Mouse (Mus musculus): ENCODE measurements around the gene Sdc4.

Sdc4 gene

DNA sequence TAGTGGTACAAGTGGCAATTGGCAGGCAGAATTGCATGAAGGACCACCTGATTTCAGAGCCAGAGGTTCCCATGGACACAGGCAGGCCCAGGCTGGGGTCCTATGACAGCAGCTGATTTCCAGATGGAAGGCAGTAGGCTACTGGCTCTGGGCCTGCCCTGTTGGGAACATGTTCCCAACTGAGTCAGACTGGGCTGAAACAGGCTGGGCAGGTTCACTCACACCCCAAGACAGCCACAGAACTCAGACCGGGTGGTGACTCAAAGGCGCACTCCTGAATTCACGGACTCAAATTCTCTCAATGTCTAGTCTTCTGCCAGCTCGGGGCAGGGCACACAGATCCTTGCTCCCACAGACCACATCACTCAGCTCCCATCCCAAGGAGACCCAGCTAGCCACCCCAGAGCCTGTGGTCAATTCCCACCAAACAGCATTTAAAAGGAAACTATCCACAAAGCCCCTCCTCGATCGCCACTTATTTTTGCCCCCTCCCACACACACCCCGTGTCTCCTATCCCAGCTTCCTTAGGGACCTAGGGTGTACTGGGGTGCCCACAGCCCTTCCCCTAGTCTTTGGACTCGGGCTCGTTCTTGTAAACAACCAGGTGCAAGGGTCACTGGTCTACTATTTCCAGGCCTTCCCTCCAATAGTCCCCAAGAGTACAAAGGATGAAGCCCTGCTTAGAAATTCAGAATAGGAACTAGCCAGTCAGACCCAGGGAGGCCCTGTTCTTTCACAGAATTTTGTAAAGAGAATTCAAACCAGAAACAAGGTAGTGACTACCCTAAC is 11.8 kb downstream of the Sdc4 start:
- DNase-seq (ENCODE audit: low spot score): no peak

DNA sequence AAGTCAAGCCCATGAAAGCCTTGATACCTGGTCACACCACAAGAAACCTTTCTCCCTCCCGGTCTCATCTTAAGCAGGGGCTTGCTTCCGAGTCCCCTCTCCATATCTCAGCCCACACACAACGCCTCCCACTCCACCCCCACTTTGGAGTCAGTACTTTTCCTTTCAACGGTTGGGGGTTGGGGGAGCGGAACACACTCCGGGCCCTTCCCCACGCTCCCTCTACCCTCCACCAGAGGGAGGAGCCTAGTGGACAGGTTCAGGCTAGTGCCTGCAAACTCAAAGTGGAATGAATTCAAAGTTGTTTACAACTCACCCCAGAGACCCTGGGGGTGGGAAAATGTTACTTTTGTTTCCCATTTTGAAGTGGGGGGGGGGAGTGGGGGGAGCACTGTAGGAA is 13.0 kb downstream of the Sdc4 start:
- DNase-seq (ENCODE audit: low spot score): no peak

DNA sequence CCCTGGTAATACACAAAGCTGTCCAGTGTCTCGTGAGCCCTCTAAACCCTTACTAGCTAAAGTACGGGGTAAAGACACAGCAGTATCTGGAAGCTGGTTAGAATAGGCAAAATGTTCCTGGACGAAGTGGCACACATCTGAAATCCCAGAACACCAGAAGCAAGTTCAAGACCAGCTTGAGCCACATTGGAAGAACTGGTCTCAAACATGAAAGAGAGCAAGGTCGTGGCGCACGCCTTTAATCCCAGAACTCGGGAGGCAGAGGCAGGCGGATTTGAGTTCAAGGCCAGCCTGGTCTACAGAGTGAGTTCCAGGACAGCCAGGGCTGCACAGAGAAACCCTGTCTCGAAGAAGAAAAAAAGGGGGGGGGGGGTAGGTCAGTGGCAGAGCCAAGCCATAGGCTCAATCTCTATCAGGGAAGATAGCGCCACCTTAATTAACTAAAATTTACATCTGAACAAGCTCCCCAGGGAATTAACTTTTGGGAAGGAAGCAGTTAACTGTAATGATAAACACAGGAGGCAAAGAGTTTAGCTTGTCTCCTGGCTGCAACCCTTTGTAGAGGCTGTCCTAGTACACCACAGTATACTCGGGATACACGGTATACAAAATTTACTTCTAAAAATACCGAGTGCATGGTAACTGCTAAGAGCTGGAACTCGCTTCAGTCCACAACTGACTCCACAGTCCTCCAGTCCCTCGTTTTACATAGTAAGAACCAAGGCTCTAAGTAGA is 13.6 kb downstream of the Sdc4 start:
- no peak for DNase-seq (ENCODE audit: low spot score)

DNA sequence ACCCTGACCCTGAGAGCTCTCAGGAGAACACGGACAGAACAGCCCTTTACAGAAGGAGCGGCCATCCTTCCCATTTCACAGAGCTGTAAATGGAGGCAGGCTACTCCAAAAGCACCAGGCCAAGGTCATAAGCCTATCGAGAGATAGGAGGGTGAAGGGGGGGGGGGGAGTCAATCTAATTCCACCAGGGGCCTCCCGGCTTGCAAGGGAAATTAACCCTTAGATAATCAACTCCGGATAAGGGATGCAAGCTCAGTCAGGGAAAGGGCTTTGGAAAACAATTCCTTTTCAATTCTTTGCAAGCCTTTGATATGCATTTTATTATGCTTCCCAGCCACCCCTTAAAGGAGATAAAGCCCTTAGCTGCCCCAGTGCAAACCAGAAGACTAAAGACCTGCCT is 15.2 kb downstream of the Sdc4 start:
- no peak for DNase-seq (ENCODE audit: low spot score)

DNA sequence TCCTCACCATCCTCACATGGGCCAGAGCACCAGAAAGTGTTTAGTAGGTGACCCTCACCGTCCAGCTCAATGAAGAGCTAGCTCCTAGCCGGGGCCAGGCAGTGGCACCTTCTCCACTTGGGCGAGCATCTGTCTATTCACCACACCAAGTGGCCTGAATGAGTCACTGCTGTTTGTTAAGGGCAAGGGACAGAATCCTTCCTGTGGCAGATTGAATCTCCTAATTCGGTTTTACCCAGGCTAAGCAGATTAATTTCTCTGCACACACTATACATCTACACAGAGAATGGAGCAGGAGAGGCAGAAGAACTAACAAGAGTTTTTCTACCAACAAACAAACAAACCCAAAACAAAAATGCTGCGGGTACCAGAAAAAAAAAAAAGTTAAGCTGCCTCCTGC is 16.7 kb downstream of the Sdc4 start:
- peak; percentile 65 for DNase-seq (ENCODE audit: low spot score)

DNA sequence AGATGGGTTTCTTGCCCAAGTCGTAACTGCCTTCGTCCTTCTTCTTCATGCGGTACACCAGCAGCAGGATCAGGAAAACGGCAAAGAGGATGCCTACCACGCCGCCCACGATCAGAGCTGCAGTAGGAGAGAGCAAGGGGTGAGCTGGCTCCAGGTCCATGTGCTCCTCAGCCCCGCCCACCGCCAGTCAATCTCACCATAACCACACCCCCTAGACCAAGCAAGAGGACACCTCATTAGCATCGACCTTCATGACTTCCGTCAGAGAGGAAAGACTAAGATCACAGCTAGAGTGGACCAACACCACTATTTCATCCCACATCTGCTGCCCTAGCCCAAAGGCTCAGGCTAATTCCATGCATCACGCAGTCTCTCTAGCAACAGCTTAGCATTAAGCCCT is 17.6 kb downstream of the Sdc4 start:
- DNase-seq (ENCODE audit: low spot score): peak; percentile 73

DNA sequence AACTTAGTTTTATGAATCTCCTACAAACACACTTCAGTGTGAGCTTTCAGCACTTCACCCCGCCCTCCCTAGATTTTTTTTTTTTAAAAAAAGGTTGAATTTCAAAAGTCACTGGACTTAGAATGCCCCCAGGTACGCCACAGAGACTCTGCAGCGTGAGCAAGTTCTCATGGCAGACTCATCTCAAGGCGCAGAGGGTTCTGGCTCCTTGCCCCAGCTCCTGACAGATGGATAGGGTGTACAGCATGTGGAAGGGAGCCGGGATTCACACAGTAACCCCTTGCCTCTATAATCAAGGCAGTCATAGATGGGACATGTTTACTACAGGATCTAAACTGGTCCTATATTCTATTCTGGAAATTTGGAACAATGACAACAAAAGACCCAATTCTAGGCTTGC is 18.3 kb downstream of the Sdc4 start:
- DNase-seq (ENCODE audit: low spot score): no peak

DNA sequence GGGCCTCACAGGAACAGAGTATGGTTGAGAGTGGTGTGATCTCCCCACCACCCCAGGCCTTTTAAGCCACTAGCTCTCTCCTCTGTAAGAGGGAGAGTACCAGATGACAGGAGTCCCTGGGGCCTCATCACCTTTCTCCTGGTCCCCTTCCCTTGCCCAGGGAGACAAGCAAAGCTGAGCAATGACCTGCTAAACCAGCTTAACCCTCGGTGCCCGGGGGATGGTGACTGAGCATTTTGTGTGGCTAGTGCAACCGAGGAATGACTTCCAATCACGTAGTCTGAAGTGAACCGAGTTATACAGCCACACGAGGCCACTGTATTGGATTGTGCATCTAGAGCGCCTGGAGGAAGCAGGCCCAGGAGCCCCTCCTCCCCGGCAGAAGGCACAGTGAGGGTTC is 19.3 kb downstream of the Sdc4 start:
- no peak for DNase-seq (ENCODE audit: low spot score)

DNA sequence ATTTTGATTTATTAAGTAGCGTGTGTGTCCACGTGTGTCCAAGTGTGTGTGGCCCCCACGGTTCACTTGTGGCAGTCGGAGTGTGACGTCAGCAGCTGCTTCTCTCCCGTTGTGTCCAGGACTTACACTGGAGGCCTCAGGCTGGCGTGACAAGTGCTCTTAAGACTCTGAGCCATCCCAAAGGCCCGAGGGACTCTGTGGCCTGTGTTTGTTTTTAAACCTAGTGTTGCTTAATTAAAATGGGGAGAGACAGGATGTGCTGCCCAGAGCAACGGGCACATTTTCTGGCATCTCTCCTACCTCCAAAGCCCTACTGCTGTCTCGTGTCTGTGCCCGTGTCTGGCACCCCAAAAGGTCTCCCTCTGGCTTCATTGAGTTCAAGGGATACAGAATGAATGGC is 20.2 kb downstream of the Sdc4 start:
- DNase-seq (ENCODE audit: low spot score): no peak

DNA sequence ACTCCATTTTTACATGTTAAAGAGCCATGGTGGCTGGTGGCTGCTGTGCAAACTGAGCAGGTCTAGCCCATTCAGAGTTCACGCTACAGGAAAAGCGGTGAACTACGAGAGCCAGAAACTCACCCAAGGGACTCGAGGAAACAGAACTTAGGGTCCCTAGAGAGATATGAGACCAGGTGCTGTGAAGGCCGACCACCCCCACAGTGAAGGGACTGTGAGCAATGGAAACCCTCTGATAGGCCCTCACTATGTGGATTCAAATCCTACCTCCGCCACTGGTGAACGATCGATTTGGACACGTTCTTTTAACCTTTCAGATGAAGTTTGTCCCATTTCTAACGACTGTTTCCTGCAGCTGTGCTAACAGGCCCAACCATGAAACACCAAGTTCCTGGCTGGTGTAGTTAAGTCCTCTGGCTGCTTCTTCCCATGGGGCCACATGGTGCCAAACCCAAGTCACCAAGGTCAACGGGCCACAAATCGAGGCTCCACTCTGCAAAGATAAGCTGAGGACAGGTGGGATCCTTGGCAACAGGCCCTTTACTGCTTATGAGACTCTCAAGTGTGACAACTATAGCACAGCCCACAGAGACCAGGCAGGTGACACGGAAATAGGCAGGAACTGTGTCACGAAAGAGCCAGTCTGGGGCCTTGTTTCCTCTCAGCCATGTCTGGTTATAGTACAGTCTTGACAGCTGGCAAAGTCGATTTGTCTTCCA is 20.9 kb downstream of the Sdc4 start:
- no peak for DNase-seq (ENCODE audit: low spot score)

DNA sequence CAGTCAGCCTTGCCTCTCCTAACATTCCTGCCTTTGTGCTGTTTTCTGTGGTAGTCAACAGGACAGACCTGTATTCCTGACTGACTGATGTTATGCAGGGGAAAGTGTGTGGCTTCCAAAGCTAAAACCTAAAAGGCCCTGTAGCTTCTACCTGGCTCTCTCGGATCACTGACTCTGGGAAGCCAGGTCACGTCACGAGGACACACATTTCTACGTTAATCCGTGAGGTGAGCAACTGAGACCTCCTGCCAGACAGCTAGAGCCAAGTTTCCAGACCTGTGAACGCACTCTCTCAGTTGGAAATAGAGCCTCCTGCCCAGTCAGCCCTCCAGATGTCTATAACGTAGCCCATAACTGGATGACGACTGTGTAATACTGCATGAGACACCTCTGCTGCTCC is 21.7 kb downstream of the Sdc4 start:
- no peak for DNase-seq (ENCODE audit: low spot score)

DNA sequence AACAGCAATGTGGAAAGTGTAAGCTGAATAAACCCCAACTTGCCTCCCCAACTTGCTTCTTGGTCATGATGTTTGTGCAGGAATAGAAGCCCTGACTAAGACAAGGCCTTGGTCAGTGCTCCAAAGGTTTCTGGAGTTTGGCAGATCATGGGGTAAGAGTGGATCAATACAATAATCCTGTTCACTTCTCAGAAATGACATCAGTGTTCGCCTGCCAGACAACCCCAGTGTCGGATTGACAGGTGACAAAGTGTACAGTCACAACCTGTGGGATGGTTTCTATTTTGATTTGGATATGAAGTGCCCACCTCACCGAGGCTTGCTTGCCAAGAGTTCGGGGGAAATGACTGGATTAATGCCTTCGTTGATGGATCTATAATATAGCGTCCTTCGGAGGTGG is 22.4 kb downstream of the Sdc4 start:
- no peak for DNase-seq (ENCODE audit: low spot score)

DNA sequence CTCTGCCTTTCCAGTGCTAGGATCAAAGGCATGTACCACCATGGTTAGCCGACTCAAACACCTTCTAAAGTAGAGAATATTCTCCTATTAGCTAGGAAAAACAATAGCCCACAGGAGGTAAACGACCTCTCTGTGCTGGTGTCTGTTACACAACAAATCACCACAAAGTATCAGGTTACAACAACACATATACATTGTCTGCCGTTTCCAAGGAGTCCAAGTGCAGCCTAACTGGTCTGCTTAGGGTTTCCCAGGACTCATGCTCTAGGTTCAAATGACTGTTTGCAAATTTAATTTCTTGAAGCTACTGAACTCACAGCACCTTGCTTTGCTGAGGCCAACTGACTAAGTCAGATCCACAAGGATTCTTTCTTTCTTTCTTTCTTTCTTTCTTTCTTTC is 24.2 kb downstream of the Sdc4 start:
- DNase-seq (ENCODE audit: low spot score): no peak

DNA sequence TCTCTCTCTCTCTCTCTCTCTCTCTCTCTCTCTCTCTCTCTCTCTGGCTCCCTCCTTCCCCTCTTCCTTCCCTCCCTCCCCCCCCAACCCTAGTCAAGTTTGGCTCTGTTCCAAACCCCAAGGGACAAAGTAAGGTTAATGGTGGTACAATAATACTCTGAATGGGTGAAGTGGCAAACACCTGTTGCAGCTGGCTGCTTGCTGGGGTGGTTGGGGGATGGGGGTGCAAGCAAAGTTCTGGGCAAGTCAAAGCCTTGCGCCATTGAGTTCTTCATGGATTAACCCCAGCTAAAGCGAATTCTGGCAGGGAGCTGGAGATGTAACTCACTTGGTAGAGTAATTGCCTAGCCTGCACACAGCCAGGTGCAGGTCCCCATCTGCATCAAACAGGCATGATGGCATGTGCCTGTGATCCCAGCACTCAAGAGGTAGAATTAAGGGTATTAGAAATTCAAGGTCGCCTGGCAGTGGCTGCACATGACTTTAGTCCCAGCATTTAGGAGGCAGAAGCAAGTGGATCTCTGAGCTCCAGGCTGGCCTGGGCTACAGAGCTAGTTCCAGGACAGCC is 25.3 kb downstream of the Sdc4 start:
- DNase-seq (ENCODE audit: low spot score): no peak

DNA sequence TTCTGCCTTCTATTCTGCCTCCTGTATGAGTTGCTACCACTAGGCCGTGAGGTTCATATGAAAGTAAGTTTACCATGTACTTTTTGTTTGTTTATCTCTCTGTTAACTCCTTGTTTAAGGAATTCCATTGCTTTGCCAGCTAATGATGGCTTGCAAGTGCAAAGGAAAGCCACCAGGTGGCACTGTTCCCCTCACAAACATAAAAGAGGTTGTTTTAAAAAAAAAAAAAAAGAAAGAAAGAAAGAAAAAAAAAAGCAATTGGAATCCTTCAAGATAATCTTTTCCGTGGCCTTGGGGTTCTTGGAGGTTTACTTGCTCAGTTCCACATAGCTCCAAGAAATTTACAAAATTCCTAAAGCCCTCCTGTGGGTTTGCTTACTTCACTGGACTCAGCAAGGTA is 26.5 kb downstream of the Sdc4 start:
- DNase-seq (ENCODE audit: low spot score): peak; percentile 69

DNA sequence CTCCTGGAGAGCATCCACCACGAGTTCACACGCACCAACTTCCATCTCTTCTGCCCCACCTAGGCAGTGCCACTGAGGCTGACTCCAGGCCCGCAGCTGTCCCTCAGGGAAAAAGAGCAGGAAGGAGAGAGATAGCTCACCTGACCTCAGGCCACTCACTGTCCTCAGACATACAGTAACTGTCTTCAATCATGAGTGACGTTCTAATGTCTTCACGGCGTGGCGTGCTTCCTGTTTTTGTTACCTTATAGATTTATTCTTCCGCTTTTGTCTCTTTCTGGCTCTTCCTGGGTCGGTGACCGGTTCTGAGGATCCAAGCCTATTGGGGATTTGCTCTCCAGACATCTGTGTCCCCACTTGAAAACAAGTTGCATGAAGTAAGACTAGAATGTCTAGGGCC is 29.1 kb downstream of the Sdc4 start:
- no peak for DNase-seq (ENCODE audit: low spot score)

DNA sequence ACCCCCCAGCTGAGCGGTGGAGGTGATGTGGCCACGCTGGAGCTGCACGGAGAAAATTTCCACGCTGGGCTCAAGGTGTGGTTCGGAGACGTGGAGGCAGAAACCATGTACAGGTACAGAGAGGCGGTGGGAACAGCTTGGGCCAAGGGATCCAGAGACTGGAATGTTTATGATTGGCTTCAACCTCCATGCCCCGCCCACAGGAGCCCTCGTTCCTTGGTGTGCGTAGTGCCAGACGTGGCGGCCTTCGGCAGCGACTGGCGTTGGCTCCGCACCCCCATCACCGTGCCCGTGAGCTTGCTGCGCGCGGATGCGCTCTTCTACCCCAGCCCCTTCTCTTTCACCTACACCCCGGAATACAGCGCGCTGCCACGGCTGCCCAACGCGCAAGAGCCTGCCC is 29.5 kb downstream of the Sdc4 start:
- DNase-seq (ENCODE audit: low spot score): no peak

DNA sequence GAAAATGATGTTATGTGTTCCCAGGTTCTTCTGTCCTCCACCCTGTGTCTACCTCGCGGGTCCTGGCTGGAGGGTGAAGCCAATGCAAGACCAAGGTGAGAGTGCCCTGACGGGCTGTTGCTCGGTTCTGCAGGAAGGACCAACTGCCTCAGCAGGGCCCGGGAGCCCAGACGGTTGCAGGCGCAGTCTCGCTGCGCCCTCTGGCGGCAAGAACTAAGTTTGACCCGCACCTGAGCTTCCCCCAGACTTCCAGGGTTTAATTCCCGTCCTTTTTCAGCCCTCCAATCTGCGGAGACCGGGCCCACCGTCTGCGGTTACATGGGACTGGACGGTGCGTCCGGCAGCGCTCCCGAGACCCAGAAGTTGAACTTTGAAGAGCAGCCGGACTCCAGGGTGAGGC is 36.0 kb downstream of the Sdc4 start:
- peak; percentile 77 for DNase-seq (ENCODE audit: low spot score)

DNA sequence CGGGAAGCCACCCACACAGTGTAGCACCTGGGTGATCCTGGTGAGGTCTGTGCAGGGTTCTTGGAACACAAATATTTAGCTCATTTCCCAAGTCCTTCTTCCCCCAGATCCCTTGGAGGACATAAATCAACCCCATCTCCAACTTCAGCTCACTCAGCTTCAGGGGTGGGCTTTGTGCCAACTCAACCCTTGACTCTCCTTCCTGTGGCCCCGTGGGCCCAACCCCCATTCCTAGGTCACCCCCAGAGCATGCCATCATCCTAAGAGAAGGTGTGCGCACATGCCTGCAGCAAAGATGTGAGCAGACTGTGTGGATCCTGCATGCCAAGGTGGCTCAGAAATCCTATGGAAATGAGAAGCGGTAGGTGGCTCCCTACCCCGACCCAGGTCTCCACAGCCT is 38.2 kb downstream of the Sdc4 start:
- no peak for DNase-seq (ENCODE audit: low spot score)

DNA sequence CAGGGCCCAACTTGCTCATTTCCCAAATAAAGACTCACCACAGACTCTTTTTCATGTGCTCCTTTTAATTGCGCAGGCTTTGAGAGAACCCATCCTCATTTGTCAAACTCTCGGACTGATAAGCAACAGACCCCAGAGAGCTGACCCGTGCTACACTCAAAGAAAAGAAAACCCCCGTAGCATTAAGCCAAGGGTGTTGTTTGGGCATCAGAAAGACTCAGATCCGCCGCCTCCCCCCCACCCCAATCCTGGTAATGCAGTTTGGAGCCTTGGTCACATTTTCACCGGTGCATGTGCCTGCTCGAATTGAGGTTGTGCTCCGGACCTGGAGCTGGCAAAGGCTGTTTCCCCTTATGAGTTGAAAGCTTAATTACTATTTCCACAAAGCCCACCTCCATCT is 38.6 kb downstream of the Sdc4 start, which contains the start of gene Matn4:
TSS of gene Matn4 (minus strand) at position 101 of the 400 bp plus-strand sequence.
- no peak for DNase-seq (ENCODE audit: low spot score)

DNA sequence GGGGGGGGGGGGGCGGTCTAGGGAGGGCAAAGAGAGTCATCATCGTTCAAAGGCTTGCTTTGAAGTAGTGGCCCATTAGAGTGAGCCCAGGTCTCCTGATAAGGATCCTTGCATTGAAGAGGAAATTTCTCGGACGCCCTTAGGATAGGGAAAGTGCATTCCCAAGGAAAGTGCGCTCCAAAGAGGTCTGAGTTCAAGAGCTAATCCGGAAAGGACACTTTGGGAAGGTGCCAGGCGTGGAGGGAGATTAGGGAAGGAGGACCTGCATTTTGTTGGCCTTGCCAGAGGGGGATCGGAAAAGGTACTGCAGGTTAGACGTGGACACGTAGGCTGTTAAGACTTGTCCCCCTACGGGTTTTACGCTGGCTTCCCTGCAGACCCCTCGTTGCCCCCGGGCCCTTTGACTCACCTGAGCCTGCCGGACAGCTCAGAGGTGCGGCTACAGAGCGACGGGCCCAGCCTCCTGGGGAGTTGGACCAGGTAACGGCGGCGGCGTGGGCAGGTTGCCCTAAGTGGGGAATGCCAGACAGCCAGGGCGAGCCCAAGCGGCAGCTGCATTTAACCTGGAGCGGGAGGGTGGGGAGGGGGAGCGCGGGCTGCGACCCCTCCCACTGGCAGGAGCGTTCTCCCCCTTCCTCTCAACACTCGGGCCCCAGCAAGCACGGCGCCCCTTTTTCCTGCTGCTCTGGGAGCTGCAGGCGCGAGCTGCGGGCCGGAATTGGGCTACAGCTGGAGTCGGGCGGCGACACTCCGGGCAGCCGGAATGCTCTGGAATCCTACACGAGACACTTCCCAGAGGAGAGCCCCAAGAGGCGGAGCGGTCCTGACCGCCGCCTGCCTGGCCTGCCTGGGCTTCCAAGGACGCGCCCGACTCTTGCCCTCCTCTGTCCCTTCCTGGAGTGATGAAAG is 39.4 kb downstream of the Sdc4 start:
- no peak for DNase-seq (ENCODE audit: low spot score)
